12 mouse cellular contexts compared by ENCODE assay signal in genomic region chr14:25243698-25244097, GRCm38 (mm10).
DNase-seq lines count a peak whose midpoint lies in the region; ATAC-seq lines count a peak whose summit lies in the region.
"Had no signal": no experiment of that assay in that cellular context is flagged by ENCODE, and none has a peak within 500 bp of the region (broad histone marks: within the 10 kb centered on the region; RNA-seq: fewer than 3 reads in every experiment).

No protein-coding gene starts in this region.

- peaks cover 18% of the 10 kb centered on the region for H3K4me1 ChIP-seq in kidney, embryonic 14.5 days (ENCODE audit: control insufficient read depth, insufficient read depth, low read length)
- peaks cover 21% of the 10 kb centered on the region for H3K4me1 ChIP-seq in embryonic facial prominence, embryonic 12.5 days
- peaks cover 13% of the 10 kb centered on the region for H3K4me1 ChIP-seq in hindbrain, embryonic 15.5 days (replicated peaks)
- H3K4me1 ChIP-seq in midbrain, embryonic 14.5 days (ENCODE audit: control insufficient read depth, insufficient read depth, low read length): no peaks in the 10 kb centered on the region

- 39% methylated on average over 5 of the region's 5 CpGs for WGBS in kidney, embryonic 14.5 days
- WGBS in embryonic facial prominence, embryonic 12.5 days: 63% methylated on average over 5 of the region's 5 CpGs
- WGBS in hindbrain, embryonic 15.5 days: 43% methylated on average over 5 of the region's 5 CpGs
- WGBS in midbrain, embryonic 14.5 days: 52% methylated on average over 5 of the region's 5 CpGs

- 0 out of 2 replicates have a peak overlapping the region, but pooled peaks have one; percentile 37 for H3K27ac ChIP-seq in kidney, embryonic 14.5 days (ENCODE audit: low read depth, low read length)
- H3K27ac ChIP-seq in embryonic facial prominence, embryonic 12.5 days: peak overlapping the region; percentile 63
- peak overlapping the region; percentile 43 for H3K27ac ChIP-seq in hindbrain, embryonic 15.5 days (replicated peaks)
- peak overlapping the region; percentile 42; the same call in 1 of the 2 replicates for H3K27ac ChIP-seq in midbrain, embryonic 14.5 days (replicated peaks; ENCODE audit: low read depth, low read length)
- H3K27ac ChIP-seq: kidney, postnatal 0 days had no signal

- no peak overlapping the region for H3K9ac ChIP-seq in kidney, embryonic 14.5 days (ENCODE audit: low read depth, low read length)
- H3K9ac ChIP-seq in embryonic facial prominence, embryonic 12.5 days: no peak overlapping the region
- H3K9ac ChIP-seq in hindbrain, embryonic 15.5 days: no peak overlapping the region
- H3K9ac ChIP-seq in midbrain, embryonic 14.5 days (replicated peaks; ENCODE audit: low read length): no peak overlapping the region
- H3K9ac ChIP-seq: forebrain, postnatal 0 days had no signal

- no peaks in the 10 kb centered on the region for H3K36me3 ChIP-seq in kidney, embryonic 14.5 days (ENCODE audit: control insufficient read depth, insufficient read depth, low read length)
- no peaks in the 10 kb centered on the region for H3K36me3 ChIP-seq in embryonic facial prominence, embryonic 12.5 days
- H3K36me3 ChIP-seq in hindbrain, embryonic 15.5 days: no peaks in the 10 kb centered on the region
- no peaks in the 10 kb centered on the region for H3K36me3 ChIP-seq in midbrain, embryonic 14.5 days (ENCODE audit: control insufficient read depth, insufficient read depth, low read length)

- no peaks in the 10 kb centered on the region for H3K9me3 ChIP-seq in kidney, embryonic 14.5 days (ENCODE audit: control insufficient read depth, low read length)
- H3K9me3 ChIP-seq in embryonic facial prominence, embryonic 12.5 days: no peaks in the 10 kb centered on the region
- no peaks in the 10 kb centered on the region for H3K9me3 ChIP-seq in hindbrain, embryonic 15.5 days
- no peaks in the 10 kb centered on the region for H3K9me3 ChIP-seq in midbrain, embryonic 14.5 days (ENCODE audit: control insufficient read depth, low read length)

- H3K4me2 ChIP-seq in kidney, embryonic 14.5 days (replicated peaks; ENCODE audit: low read depth, low read length): 0 out of 2 replicates have a peak overlapping the region, but pooled peaks have one; percentile 15
- no peak overlapping the region for H3K4me2 ChIP-seq in embryonic facial prominence, embryonic 12.5 days (replicated peaks)
- no peak overlapping the region for H3K4me2 ChIP-seq in hindbrain, embryonic 15.5 days
- no peak overlapping the region for H3K4me2 ChIP-seq in midbrain, embryonic 14.5 days (ENCODE audit: low read length)

- no peaks in the 10 kb centered on the region for H3K27me3 ChIP-seq in kidney, embryonic 14.5 days (ENCODE audit: control insufficient read depth, insufficient read depth, low read length)
- H3K27me3 ChIP-seq in embryonic facial prominence, embryonic 12.5 days: no peaks in the 10 kb centered on the region
- H3K27me3 ChIP-seq in hindbrain, embryonic 15.5 days: no peaks in the 10 kb centered on the region
- no peaks in the 10 kb centered on the region for H3K27me3 ChIP-seq in midbrain, embryonic 14.5 days (ENCODE audit: control insufficient read depth, insufficient read depth, low read length)

- no peak for ATAC-seq in kidney, embryonic 14.5 days (ENCODE audit: low FRiP score, low TSS enrichment)
- ATAC-seq in embryonic facial prominence, embryonic 12.5 days (ENCODE audit: insufficient number of reproducible peaks, insufficient read depth, low FRiP score, low TSS enrichment): no peak
- ATAC-seq in hindbrain, embryonic 15.5 days (ENCODE audit: low FRiP score, low read depth): peak; percentile 42; the same call in 1 of the 2 replicates
- no peak for ATAC-seq in midbrain, embryonic 14.5 days (ENCODE audit: low FRiP score, low TSS enrichment)
- ATAC-seq in megakaryocyte progenitor cell, adult 5-6 weeks (replicated peaks; ENCODE audit: poor library complexity): no peak
- ATAC-seq in inflammation-experienced regulatory T-cells, adult 6 months: no peak

- no peak overlapping the region for H3K4me3 ChIP-seq in kidney, embryonic 14.5 days (ENCODE audit: low read length)
- no peak overlapping the region for H3K4me3 ChIP-seq in embryonic facial prominence, embryonic 12.5 days
- H3K4me3 ChIP-seq in hindbrain, embryonic 15.5 days: no peak overlapping the region
- H3K4me3 ChIP-seq in midbrain, embryonic 14.5 days (replicated peaks; ENCODE audit: low read depth, low read length): no peak overlapping the region

- no peak for DNase-seq in kidney, postnatal 25 days
- no peak for DNase-seq in midbrain, embryonic 14.5 days
- DNase-seq in gastrocnemius, adult 18-20 months (ENCODE audit: low spot score): no peak
- DNase-seq: forebrain, postnatal 0 days; gastrocnemius, postnatal 36 days; liver had no signal
